Mouse (Mus musculus) C2C12 (cell line): ENCODE results near the gene Slc4a3.

ENCODE experiments used
- CEBPB ChIP-seq: IDR thresholded peaks from one replicate; pipeline ENCODE4 v1.6.1; 2011; ENCODE audit warnings: low read depth, mild to moderate bottlenecking, control low read depth, moderate library complexity
- CTCF ChIP-seq: IDR thresholded peaks from one replicate; pipeline ENCODE4 v1.5.1; 2011; ENCODE audit not compliant: control insufficient read depth, insufficient read depth, insufficient read length
- MAX ChIP-seq: IDR thresholded peaks from one replicate; pipeline ENCODE4 v1.6.1; 2011; ENCODE audit warnings: mild to moderate bottlenecking, control low read depth
- MYOG ChIP-seq: IDR thresholded peaks from one replicate; pipeline ENCODE4 v1.6.1; 2011; ENCODE audit not compliant: control insufficient read depth, insufficient read length; ENCODE audit errors: extremely low read depth
- USF1 ChIP-seq: IDR thresholded peaks from one replicate; pipeline ENCODE4 v1.6.1; 2011; ENCODE audit warnings: low read depth, mild to moderate bottlenecking, control low read depth, moderate library complexity

DNA sequence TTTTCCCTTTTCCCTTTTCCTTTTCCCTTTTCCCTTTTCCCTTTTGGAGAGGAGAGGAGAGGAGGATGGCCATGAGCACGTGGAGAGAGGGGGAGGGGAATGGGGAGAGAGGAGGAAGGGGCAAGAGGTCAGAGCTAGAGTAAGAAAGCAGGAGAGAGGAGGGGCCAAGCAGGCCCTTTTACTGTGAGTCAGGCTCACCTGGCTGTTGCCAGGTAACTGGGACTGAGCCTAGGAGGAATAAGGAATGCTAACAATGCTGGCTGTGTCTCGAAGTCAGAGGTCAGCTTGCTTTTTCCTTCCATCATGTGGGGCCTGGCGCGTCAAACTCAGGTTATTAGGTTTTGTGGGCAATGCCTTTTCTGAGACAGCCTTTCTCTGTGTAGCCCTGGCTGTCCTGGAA, 28.1 kb upstream of the Slc4a3 start:
- TF ChIP-seq CTCF = no peak
- TF ChIP-seq MAX = no peak
- no peak for TF ChIP-seq USF1
- no peak for TF ChIP-seq MYOG
- TF ChIP-seq CEBPB = no peak
